Mouse (Mus musculus) hindbrain, embryonic 12.5 days (tissue): ENCODE data around the gene Hibadh. TPM values are rescaled to one million over a fixed set of nuclear protein-coding genes. Genes with fewer than 3 reads are reported as not detected.

Experiments used
- ATAC-seq: fragments of 200-750 bp; cut with Nextera tagmentation; 2 replicates; pipeline ENCODE4 v1.8.0; 2017; ENCODE audit warnings: moderate TSS enrichment; ENCODE audit not compliant: low FRiP score
- H3K27ac ChIP-seq: fragments of 300-500 bp; sonication (generic); 2 replicates; pipeline ENCODE4 v1.5.1; 2016; ENCODE audit warnings: mild to moderate bottlenecking
- H3K27me3 ChIP-seq: fragments of 300-500 bp; sonication (generic); 2 replicates; pipeline ENCODE4 v1.6.1; 2016; ENCODE audit warnings: mild to moderate bottlenecking
- H3K36me3 ChIP-seq: fragments of 300-500 bp; sonication (generic); 2 replicates; pipeline ENCODE4 v1.6.1; 2016; ENCODE audit warnings: mild to moderate bottlenecking
- H3K4me1 ChIP-seq: fragments of 300-500 bp; sonication (generic); 2 replicates; pipeline ENCODE4 v1.6.1; 2016
- H3K4me2 ChIP-seq: fragments of 300-500 bp; sonication (generic); replicated peaks from 2 replicates; pipeline ENCODE4 v1.6.1; 2016; ENCODE audit warnings: mild to moderate bottlenecking
- H3K4me3 ChIP-seq: fragments of 300-500 bp; sonication (generic); 2 replicates; pipeline ENCODE4 v1.5.1; 2016; ENCODE audit warnings: mild to moderate bottlenecking
- H3K9ac ChIP-seq: fragments of 300-500 bp; sonication (generic); 2 replicates; pipeline ENCODE4 v1.6.1; 2016; ENCODE audit warnings: mild to moderate bottlenecking, moderate library complexity
- H3K9me3 ChIP-seq: fragments of 300-500 bp; sonication (generic); replicated peaks from 2 replicates; pipeline ENCODE4 v1.6.1; 2016; ENCODE audit warnings: mild to moderate bottlenecking
- WGBS: fragments of 180-500 bp; shearing (Covaris S2); methylation state at CpG from one replicate; pipeline ENCODE4 v1.1.7; 2016; 5-methylcytosine and 5-hydroxymethylcytosine counted together
- polyA plus RNA-seq: library from polyadenylated mRNA; unstranded; fragments of >200 nt; fragmentation: Nextera tagmentation; extraction: Ambion mirVana; gene quantifications from 2 replicates; pipeline ENCODE4 v1.2.1, GENCODE M21; 2016

The Hibadh gene
- polyA plus RNA-seq, 1 experiment from 2014 or later: 63.8 TPM

DNA sequence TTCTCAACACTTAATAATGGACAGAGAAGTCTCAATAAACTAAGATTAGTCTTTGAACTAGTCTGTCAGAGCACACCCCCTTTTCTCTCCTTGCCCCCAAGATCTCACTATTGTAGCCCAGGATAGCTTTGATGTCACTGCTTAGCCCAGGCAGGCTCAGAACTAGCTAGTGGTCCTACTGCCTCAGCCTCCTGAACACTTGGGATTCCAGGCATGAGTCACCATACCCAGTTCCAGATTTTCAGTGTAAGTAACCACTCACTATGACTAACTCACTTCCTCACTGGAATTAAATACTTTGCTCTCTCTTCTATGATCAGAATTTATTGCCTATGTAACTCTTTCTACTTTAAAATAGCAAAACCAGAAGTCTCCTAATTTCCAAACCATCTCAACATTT is 53.6 kb downstream of the Hibadh start:
- H3K4me1 ChIP-seq: peaks cover 9% of the 10 kb centered on the region
- H3K9ac ChIP-seq: no peak overlapping the region
- H3K36me3 ChIP-seq: no peaks in the 10 kb centered on the region
- H3K4me3 ChIP-seq: no peak overlapping the region
- no peak for ATAC-seq
- no peak overlapping the region for H3K27ac ChIP-seq
- 0 out of 2 replicates have a peak, but pooled peaks cover 3% of the 10 kb centered on the region for H3K27me3 ChIP-seq
- H3K4me2 ChIP-seq: no peak overlapping the region
- no peaks in the 10 kb centered on the region for H3K9me3 ChIP-seq

- WGBS: 9% methylated on average over 8 of the region's 8 CpGs
Observed at GRCm38 (mm10) chr6:52584383-52584782, 55.8 kb downstream of the Hibadh start.

GRCm38 (mm10) chr6:52581081-52581480 is 59.1 kb downstream of the Hibadh start:
- WGBS: 93% methylated on average over 4 of the region's 4 CpGs
- Histone ChIP-seq H3K4me2 (no peak overlapping the region), H3K9me3 (no peaks in the 10 kb centered on the region), H3K27me3 (peaks cover 7% of the 10 kb centered on the region; the same call in 1 of the 2 replicates), H3K9ac (no peak overlapping the region), H3K36me3 (no peaks in the 10 kb centered on the region), H3K4me1 (peaks cover 7% of the 10 kb centered on the region), H3K4me3 (no peak overlapping the region), H3K27ac (no peak overlapping the region)
- no peak for ATAC-seq

More at GRCm38 (mm10) chr6:52584383-52584782, 55.8 kb downstream of the Hibadh start:
- Histone ChIP-seq H3K27me3 (0 out of 2 replicates have a peak, but pooled peaks cover 3% of the 10 kb centered on the region), H3K4me3 (no peak overlapping the region), H3K9me3 (no peaks in the 10 kb centered on the region), H3K9ac (no peak overlapping the region), H3K27ac (0 out of 2 replicates have a peak overlapping the region, but pooled peaks have one; percentile 60), H3K36me3 (no peaks in the 10 kb centered on the region), H3K4me2 (no peak overlapping the region), H3K4me1 (peaks cover 7% of the 10 kb centered on the region)
- ATAC-seq: peak; percentile 93

DNA sequence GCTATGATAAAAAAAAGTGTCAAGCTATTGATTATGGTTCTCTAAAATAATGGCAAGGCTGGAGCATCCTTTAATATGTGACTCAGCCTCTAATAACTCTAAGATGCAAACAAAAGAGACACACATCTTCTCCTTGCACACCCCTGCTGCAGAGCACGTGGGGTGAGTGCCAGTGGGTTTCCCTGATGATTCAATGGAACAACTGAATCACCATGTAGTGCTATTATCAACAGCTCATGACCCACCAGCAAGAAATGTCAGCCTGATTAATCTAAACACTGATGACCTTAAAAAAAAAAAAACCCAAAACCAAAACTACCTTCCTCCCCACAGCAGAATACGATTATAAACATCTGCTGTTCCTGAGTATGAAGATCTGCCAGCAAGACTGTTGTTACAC is 61.9 kb downstream of the Hibadh start:
- no peaks in the 10 kb centered on the region for H3K36me3 ChIP-seq
- 52% methylated on average over 2 of the region's 2 CpGs for WGBS
- H3K27ac ChIP-seq: no peak overlapping the region
- no peak for ATAC-seq
- H3K4me2 ChIP-seq: no peak overlapping the region
- no peak overlapping the region for H3K4me3 ChIP-seq
- H3K9me3 ChIP-seq: no peaks in the 10 kb centered on the region
- no peaks in the 10 kb centered on the region for H3K4me1 ChIP-seq
- no peak overlapping the region for H3K9ac ChIP-seq
- peaks cover 10% of the 10 kb centered on the region; the same call in 1 of the 2 replicates for H3K27me3 ChIP-seq

GRCm38 (mm10) chr6:52577270-52577669 is 62.9 kb downstream of the Hibadh start:
- Histone ChIP-seq H3K36me3 (no peaks in the 10 kb centered on the region), H3K4me2 (no peak overlapping the region), H3K27ac (no peak overlapping the region), H3K4me1 (no peaks in the 10 kb centered on the region), H3K27me3 (peaks cover 13% of the 10 kb centered on the region; the same call in 1 of the 2 replicates), H3K9ac (no peak overlapping the region), H3K4me3 (no peak overlapping the region), H3K9me3 (no peaks in the 10 kb centered on the region)
- no peak for ATAC-seq
- 28% methylated on average over 4 of the region's 4 CpGs for WGBS

- 72% methylated on average over 6 of the region's 6 CpGs for WGBS
- Histone ChIP-seq H3K9me3 (no peaks in the 10 kb centered on the region), H3K9ac (no peak overlapping the region), H3K4me1 (peaks cover 22% of the 10 kb centered on the region), H3K4me3 (no peak overlapping the region), H3K4me2 (no peak overlapping the region), H3K27me3 (peaks cover 41% of the 10 kb centered on the region), H3K27ac (0 out of 2 replicates have a peak overlapping the region, but pooled peaks have one; percentile 44), H3K36me3 (no peaks in the 10 kb centered on the region)
- ATAC-seq: no peak
Observed at GRCm38 (mm10) chr6:52568706-52569105, 71.5 kb downstream of the Hibadh start.

DNA sequence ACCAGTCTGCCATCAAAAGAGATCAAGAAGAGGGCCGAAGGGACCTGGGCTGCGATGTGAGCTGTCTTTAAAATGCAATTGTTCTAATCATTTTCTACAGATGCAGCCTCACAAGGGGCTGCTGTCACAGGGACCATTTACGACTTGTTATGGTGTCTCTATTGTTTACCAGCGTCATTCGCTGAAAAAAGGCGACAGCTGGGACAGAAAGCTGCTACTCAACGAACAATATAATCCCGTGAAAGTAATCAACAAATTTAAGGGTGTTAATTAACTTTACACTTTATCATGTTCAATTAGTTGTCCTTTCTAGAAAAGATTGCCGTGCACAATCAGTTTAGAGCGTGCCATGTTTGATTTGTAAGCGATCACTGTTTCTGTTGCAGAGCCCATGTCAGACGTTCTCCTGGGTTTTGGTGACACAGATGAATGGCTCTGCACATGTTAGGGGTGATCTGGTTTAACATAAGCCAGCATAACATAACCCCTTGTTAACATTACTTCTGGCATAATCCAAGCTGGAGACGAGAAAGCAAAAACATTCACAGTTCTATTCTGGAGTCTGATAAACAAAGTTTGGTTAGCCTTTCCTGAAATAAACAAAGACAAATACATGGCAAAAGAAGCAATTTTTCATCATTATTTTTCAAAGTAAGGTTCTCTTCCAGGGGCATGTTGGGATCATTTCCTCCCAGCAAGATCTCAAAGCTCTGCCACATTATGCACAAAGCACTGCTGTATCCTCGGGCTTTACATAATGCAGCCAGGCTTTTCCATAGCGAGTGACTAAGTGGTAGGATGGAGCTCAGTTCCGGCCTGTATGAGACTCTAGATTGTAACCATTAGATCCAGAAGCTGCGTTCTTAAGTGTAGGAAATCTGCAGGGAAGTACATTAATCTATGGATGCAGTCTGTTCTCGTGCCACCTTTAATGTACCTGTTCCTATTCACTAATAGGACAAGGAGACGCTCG is 72.6 kb downstream of the Hibadh start:
- peak; percentile 54; the same call in 1 of the 2 replicates for ATAC-seq
- Histone ChIP-seq H3K4me1 (peaks cover 22% of the 10 kb centered on the region), H3K27me3 (peaks cover 35% of the 10 kb centered on the region), H3K9me3 (no peaks in the 10 kb centered on the region), H3K9ac (no peak overlapping the region), H3K4me3 (no peak overlapping the region), H3K36me3 (no peaks in the 10 kb centered on the region), H3K4me2 (no peak overlapping the region), H3K27ac (peak overlapping the region; percentile 35; the same call in 1 of the 2 replicates)
- 47% methylated on average over 20 of the region's 20 CpGs for WGBS

DNA sequence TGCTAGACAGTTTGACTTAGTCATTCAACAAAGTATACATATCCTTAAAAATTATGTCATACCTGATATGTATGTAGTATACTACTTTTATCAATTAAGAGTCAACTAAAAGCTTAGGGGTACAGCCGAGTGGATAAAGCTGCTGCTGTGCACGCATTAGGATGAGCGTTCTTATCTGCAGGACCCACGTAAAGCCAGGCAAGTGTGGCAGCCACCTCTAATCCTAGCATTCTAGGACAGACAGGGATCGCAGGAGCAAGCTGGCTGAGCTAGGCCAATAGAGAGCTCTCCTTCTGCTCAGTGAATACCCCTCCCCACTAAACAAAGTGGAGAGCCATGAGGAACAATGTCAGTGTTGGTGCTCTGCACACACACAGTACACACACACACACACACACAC is 75.0 kb downstream of the Hibadh start:
- Histone ChIP-seq H3K4me1 (peaks cover 22% of the 10 kb centered on the region), H3K4me2 (no peak overlapping the region), H3K36me3 (no peaks in the 10 kb centered on the region), H3K9ac (no peak overlapping the region), H3K9me3 (no peaks in the 10 kb centered on the region), H3K27me3 (peaks cover 28% of the 10 kb centered on the region), H3K4me3 (no peak overlapping the region), H3K27ac (no peak overlapping the region)
- 86% methylated on average over 5 of the region's 5 CpGs for WGBS
- ATAC-seq: no peak

DNA sequence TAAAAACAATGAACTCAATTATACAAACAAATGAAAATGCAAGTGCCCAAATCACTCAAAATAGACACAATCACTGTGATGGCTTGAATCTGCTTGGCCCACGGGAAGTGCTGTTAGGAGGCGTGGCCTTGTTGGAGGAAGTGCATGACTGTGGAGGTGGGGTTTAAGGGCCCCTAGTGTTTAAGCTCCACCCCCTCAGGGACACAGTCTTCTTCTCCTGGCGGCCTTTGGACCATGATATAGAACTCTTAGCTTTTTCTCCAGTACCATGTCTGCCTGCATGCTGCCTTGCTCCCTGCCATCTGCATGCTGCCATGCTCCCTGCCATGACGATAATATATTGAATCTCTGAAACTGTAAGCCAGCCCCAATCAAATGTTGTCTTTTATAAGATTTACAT is 77.2 kb downstream of the Hibadh start:
- Histone ChIP-seq H3K4me2 (no peak overlapping the region), H3K9me3 (no peaks in the 10 kb centered on the region), H3K27me3 (peaks cover 15% of the 10 kb centered on the region; the same call in 1 of the 2 replicates), H3K4me3 (no peak overlapping the region), H3K4me1 (peaks cover 16% of the 10 kb centered on the region), H3K9ac (no peak overlapping the region), H3K36me3 (no peaks in the 10 kb centered on the region), H3K27ac (no peak overlapping the region)
- 94% methylated on average over 4 of the region's 4 CpGs for WGBS
- no peak for ATAC-seq

- H3K4me3 ChIP-seq: no peak overlapping the region
- H3K4me2 ChIP-seq: no peak overlapping the region
- H3K36me3 ChIP-seq: no peaks in the 10 kb centered on the region
- peaks cover 3% of the 10 kb centered on the region; the same call in 1 of the 2 replicates for H3K27me3 ChIP-seq
- ATAC-seq: no peak
- H3K9me3 ChIP-seq: no peaks in the 10 kb centered on the region
- no peak overlapping the region for H3K27ac ChIP-seq
- H3K4me1 ChIP-seq: no peaks in the 10 kb centered on the region
- H3K9ac ChIP-seq: no peak overlapping the region
- WGBS: 79% methylated on average over 3 of the region's 3 CpGs
Observed at GRCm38 (mm10) chr6:52559041-52559440, 81.1 kb downstream of the Hibadh start.

- Histone ChIP-seq H3K9ac (no peak overlapping the region), H3K27me3 (no peaks in the 10 kb centered on the region), H3K4me3 (no peak overlapping the region), H3K4me2 (no peak overlapping the region), H3K4me1 (peaks cover 8% of the 10 kb centered on the region), H3K36me3 (peaks cover 9% of the 10 kb centered on the region; the same call in 1 of the 2 replicates), H3K27ac (no peak overlapping the region), H3K9me3 (no peaks in the 10 kb centered on the region)
- WGBS: 60% methylated on average over 4 of the region's 4 CpGs
- ATAC-seq: no peak
Observed at GRCm38 (mm10) chr6:52544376-52544775, 95.8 kb downstream of the Hibadh start.

- peaks cover 9% of the 10 kb centered on the region; the same call in 1 of the 2 replicates for H3K36me3 ChIP-seq
- ATAC-seq: no peak
- H3K4me2 ChIP-seq: no peak overlapping the region
- peaks cover 9% of the 10 kb centered on the region for H3K4me1 ChIP-seq
- no peaks in the 10 kb centered on the region for H3K9me3 ChIP-seq
- H3K27ac ChIP-seq: no peak overlapping the region
- 70% methylated on average over 5 of the region's 5 CpGs for WGBS
- no peaks in the 10 kb centered on the region for H3K27me3 ChIP-seq
- no peak overlapping the region for H3K4me3 ChIP-seq
- H3K9ac ChIP-seq: no peak overlapping the region
Observed at GRCm38 (mm10) chr6:52542464-52542863, 97.7 kb downstream of the Hibadh start.
